Mouse (Mus musculus) heart, embryonic 16.5 days (tissue): ENCODE measurements around the gene Taf8. TPM values are rescaled to one million over a fixed set of nuclear protein-coding genes. Genes with fewer than 3 reads are reported as not detected.

Experiments used
- ATAC-seq: fragments of 200-750 bp; cut with Nextera tagmentation; replicated peaks from 2 replicates; pipeline ENCODE4 v1.8.0; 2017; ENCODE audit warnings: moderate number of reproducible peaks; ENCODE audit not compliant: insufficient read depth, low FRiP score; ENCODE audit errors: extremely low read depth
- H3K27ac ChIP-seq: fragments of 300-500 bp; sonication (generic); 2 replicates; pipeline ENCODE4 v1.5.1; 2014; ENCODE audit warnings: mild to moderate bottlenecking, low read length, control low read depth, moderate library complexity
- H3K27me3 ChIP-seq: fragments of 300-500 bp; sonication (generic); 2 replicates; pipeline ENCODE4 v1.6.1; 2014; ENCODE audit warnings: low read length, mixed read lengths; ENCODE audit not compliant: control insufficient read depth, insufficient read depth
- H3K36me3 ChIP-seq: fragments of 300-500 bp; sonication (generic); 2 replicates; pipeline ENCODE4 v1.6.1; 2014; ENCODE audit not compliant: control insufficient read depth, insufficient read depth
- H3K4me1 ChIP-seq: fragments of 300-500 bp; sonication (generic); 2 replicates; pipeline ENCODE4 v1.6.1; 2014; ENCODE audit warnings: low read length, mixed read lengths; ENCODE audit not compliant: control insufficient read depth, insufficient read depth
- H3K4me2 ChIP-seq: fragments of 300-500 bp; sonication (generic); 2 replicates; pipeline ENCODE4 v1.6.1; 2014; ENCODE audit warnings: low read depth, mild to moderate bottlenecking, control low read depth, low read length
- H3K4me3 ChIP-seq: fragments of 300-500 bp; sonication (generic); 2 replicates; pipeline ENCODE4 v1.5.1; 2014; ENCODE audit warnings: mild to moderate bottlenecking, control low read depth, low read length
- H3K9ac ChIP-seq: fragments of 300-500 bp; sonication (generic); 2 replicates; pipeline ENCODE4 v1.6.1; 2014; ENCODE audit warnings: low read length, control low read depth
- H3K9me3 ChIP-seq: fragments of 300-500 bp; sonication (generic); replicated peaks from 2 replicates; pipeline ENCODE4 v1.6.1; 2016; ENCODE audit warnings: low read length; ENCODE audit not compliant: control insufficient read depth
- WGBS: fragments of 180-500 bp; shearing (Covaris S2); extraction: QIAGEN DNeasy Blood & Tissue Kit; methylation state at CpG from one replicate; pipeline ENCODE4 v1.1.7; 2014; 5-methylcytosine and 5-hydroxymethylcytosine counted together
- polyA plus RNA-seq: library from polyadenylated mRNA; unstranded; fragments of >200 nt; fragmentation: Nextera tagmentation; extraction: Ambion mirVana; gene quantifications from 2 replicates; pipeline ENCODE4 v1.2.1, GENCODE M21; 2015

Taf8 gene
- polyA plus RNA-seq, 1 experiment from 2014 or later = 20.3 TPM

GRCm38 (mm10) chr17:47509031-47509705, 7.1 kb upstream of the Taf8 start:
- H3K4me2 ChIP-seq = no peak overlapping the region
- WGBS = 63% methylated on average over 9 of the region's 9 CpGs
- peak overlapping the region; percentile 98 for H3K27ac ChIP-seq
- peaks cover 44% of the 10 kb centered on the region for H3K4me1 ChIP-seq
- no peaks in the 10 kb centered on the region for H3K36me3 ChIP-seq
- H3K9me3 ChIP-seq = no peaks in the 10 kb centered on the region
- no peak for ATAC-seq
- H3K27me3 ChIP-seq = no peaks in the 10 kb centered on the region
- no peak overlapping the region for H3K9ac ChIP-seq
- no peak overlapping the region for H3K4me3 ChIP-seq

GRCm38 (mm10) chr17:47508012-47508608, 6.0 kb upstream of the Taf8 start:
- Histone ChIP-seq H3K27ac (peak overlapping the region; percentile 98), H3K4me1 (peaks cover 38% of the 10 kb centered on the region), H3K4me3 (peak overlapping the region; percentile 48), H3K9me3 (no peaks in the 10 kb centered on the region), H3K27me3 (no peaks in the 10 kb centered on the region), H3K4me2 (peak overlapping the region; percentile 76), H3K9ac (peak overlapping the region; percentile 70), H3K36me3 (no peaks in the 10 kb centered on the region)
- WGBS = 9% methylated on average over 12 of the region's 12 CpGs
- ATAC-seq = peak; percentile 78

- Histone ChIP-seq H3K27me3 (no peaks in the 10 kb centered on the region), H3K4me3 (peak overlapping the region; percentile 48; the same call in 1 of the 2 replicates), H3K27ac (peak overlapping the region; percentile 98), H3K36me3 (no peaks in the 10 kb centered on the region), H3K9me3 (no peaks in the 10 kb centered on the region), H3K4me1 (peaks cover 36% of the 10 kb centered on the region), H3K9ac (peak overlapping the region; percentile 49), H3K4me2 (peak overlapping the region; percentile 76)
- WGBS = 89% methylated on average over 2 of the region's 2 CpGs
- no peak for ATAC-seq
These were observed 5.4 kb upstream of the Taf8 start for GRCm38 (mm10) chr17:47507523-47507922.

- no peak overlapping the region for H3K9ac ChIP-seq
- H3K27ac ChIP-seq = no peak overlapping the region
- peaks cover 34% of the 10 kb centered on the region for H3K4me1 ChIP-seq
- H3K27me3 ChIP-seq = no peaks in the 10 kb centered on the region
- H3K4me3 ChIP-seq = no peak overlapping the region
- no peaks in the 10 kb centered on the region for H3K36me3 ChIP-seq
- no peak overlapping the region for H3K4me2 ChIP-seq
- no peak for ATAC-seq
- WGBS = 84% methylated on average over 4 of the region's 4 CpGs
- H3K9me3 ChIP-seq = no peaks in the 10 kb centered on the region
These were observed 4.6 kb upstream of the Taf8 start for GRCm38 (mm10) chr17:47506697-47507096.

- Histone ChIP-seq H3K4me2 (peak overlapping the region; percentile 77; the same call in 1 of the 2 replicates), H3K27me3 (no peaks in the 10 kb centered on the region), H3K4me3 (peak overlapping the region; percentile 55; the same call in 1 of the 2 replicates), H3K36me3 (no peaks in the 10 kb centered on the region), H3K4me1 (peaks cover 35% of the 10 kb centered on the region), H3K9me3 (no peaks in the 10 kb centered on the region), H3K27ac (no peak overlapping the region), H3K9ac (no peak overlapping the region; the same call in 1 of the 2 replicates)
- 91% methylated on average over 1 of the region's 1 CpGs for WGBS
- no peak for ATAC-seq
These were observed 4.0 kb upstream of the Taf8 start for GRCm38 (mm10) chr17:47506042-47506441.

- peak overlapping the region; percentile 77 for H3K4me2 ChIP-seq
- no peak for ATAC-seq
- 49% methylated on average over 2 of the region's 2 CpGs for WGBS
- peak overlapping the region; percentile 58 for H3K27ac ChIP-seq
- peak overlapping the region; percentile 55 for H3K4me3 ChIP-seq
- H3K9ac ChIP-seq = peak overlapping the region; percentile 77
- H3K9me3 ChIP-seq = no peaks in the 10 kb centered on the region
- H3K4me1 ChIP-seq = peaks cover 34% of the 10 kb centered on the region
- no peaks in the 10 kb centered on the region for H3K27me3 ChIP-seq
- H3K36me3 ChIP-seq = no peaks in the 10 kb centered on the region
These were observed 3.5 kb upstream of the Taf8 start for GRCm38 (mm10) chr17:47505566-47505965.

GRCm38 (mm10) chr17:47504941-47505346, 2.9 kb upstream of the Taf8 start, which contains the start of gene Ccnd3:
Gene Ccnd3, plus strand, starts transcription at chr17:47505051.
- H3K9ac ChIP-seq = peak within 1 kb of the TSS; percentile 77
- H3K4me3 ChIP-seq = peak within 1 kb of the TSS; percentile 55
- H3K27me3 ChIP-seq = no peaks in the 10 kb centered on the region
- H3K9me3 ChIP-seq = no peaks in the 10 kb centered on the region
- no peak; the same call in 1 of the 2 replicates for ATAC-seq
- peak within 1 kb of the TSS; percentile 77 for H3K4me2 ChIP-seq
- WGBS = 1% methylated on average over 22 of the region's 22 CpGs
- H3K36me3 ChIP-seq = peaks cover 3% of the 10 kb centered on the region; the same call in 1 of the 2 replicates
- peaks cover 34% of the 10 kb centered on the region for H3K4me1 ChIP-seq
- H3K27ac ChIP-seq = peak within 1 kb of the TSS; percentile 58

GRCm38 (mm10) chr17:47504228-47504627, 2.1 kb upstream of the Taf8 start:
- peak overlapping the region; percentile 55 for H3K4me3 ChIP-seq
- peak overlapping the region; percentile 77 for H3K4me2 ChIP-seq
- H3K9ac ChIP-seq = peak overlapping the region; percentile 77
- WGBS = 60% methylated on average over 5 of the region's 5 CpGs
- peaks cover 34% of the 10 kb centered on the region for H3K4me1 ChIP-seq
- no peaks in the 10 kb centered on the region for H3K9me3 ChIP-seq
- H3K27me3 ChIP-seq = no peaks in the 10 kb centered on the region
- ATAC-seq = no peak
- H3K27ac ChIP-seq = peak overlapping the region; percentile 58; the same call in 1 of the 2 replicates
- peaks cover 5% of the 10 kb centered on the region for H3K36me3 ChIP-seq

GRCm38 (mm10) chr17:47503689-47504088, 1.6 kb upstream of the Taf8 start:
- no peak for ATAC-seq
- H3K27me3 ChIP-seq = no peaks in the 10 kb centered on the region
- H3K9ac ChIP-seq = no peak overlapping the region
- no peak overlapping the region for H3K4me2 ChIP-seq
- H3K36me3 ChIP-seq = peaks cover 5% of the 10 kb centered on the region
- H3K4me3 ChIP-seq = no peak overlapping the region
- peaks cover 31% of the 10 kb centered on the region for H3K4me1 ChIP-seq
- no peak overlapping the region for H3K27ac ChIP-seq
- no peaks in the 10 kb centered on the region for H3K9me3 ChIP-seq
